Mouse (Mus musculus): Measurements from ENCODE around the gene Spry1.

Spry1 gene

GRCm38 (mm10) chr3:37641796-37642680 lies 2.3 kb downstream of the Spry1 start:
- peak; percentile 17 for DNase-seq (ENCODE audit: low read depth, low spot score)

DNA sequence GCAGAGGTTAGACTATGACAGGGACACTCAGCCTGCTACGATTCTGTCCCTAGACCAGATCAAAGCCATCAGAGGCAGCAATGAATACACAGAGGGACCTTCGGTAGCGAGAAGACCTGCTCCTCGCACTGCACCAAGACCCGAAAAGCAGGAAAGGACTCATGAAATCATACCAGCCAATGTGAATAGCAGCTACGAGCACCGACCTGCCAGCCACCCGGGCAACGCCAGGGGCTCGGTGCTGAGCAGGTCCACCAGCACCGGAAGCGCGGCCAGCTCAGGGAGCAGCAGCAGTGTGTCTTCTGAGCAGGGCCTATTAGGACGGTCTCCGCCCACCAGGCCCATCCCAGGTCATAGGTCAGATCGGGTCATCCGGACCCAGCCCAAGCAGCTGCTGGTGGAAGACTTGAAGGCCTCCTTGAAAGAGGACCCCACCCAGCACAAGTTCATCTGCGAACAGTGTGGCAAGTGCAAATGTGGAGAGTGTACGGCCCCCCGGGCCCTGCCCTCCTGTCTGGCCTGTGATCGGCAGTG lies 3.0 kb downstream of the Spry1 start:
- DNase-seq (ENCODE audit: low read depth, low spot score), result peak; percentile 47

GRCm38 (mm10) chr3:37643411-37643810 lies 3.7 kb downstream of the Spry1 start:
- DNase-seq (ENCODE audit: low read depth, low spot score), result no peak

- DNase-seq (ENCODE audit: low read depth, low spot score), result no peak
Measured at GRCm38 (mm10) chr3:37643903-37644302, 4.2 kb downstream of the Spry1 start.

GRCm38 (mm10) chr3:37645061-37645460 lies 5.3 kb downstream of the Spry1 start:
- peak; percentile 23 for DNase-seq (ENCODE audit: low read depth, low spot score)

GRCm38 (mm10) chr3:37646221-37646620 lies 6.5 kb downstream of the Spry1 start:
- DNase-seq (ENCODE audit: low read depth, low spot score), result no peak

DNA sequence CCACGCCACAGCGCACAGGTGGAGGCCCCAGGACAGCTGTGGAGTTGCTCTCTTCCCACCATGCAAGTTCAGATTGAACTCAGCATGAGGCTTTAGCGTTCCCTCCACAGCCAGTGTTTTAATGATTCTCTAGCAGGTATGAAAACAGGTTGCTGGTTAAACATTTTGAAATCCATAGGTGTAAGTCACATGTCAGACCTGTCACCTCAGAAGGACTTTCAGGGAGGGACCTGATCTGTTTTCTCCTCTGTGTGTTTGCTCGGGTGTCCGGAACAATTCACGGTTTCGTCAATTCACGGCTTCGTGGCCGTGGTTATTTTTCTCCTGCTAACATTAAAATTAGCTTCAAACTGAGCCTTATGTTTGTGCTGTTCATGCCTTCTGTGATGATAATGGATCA lies 7.5 kb downstream of the Spry1 start:
- no peak for DNase-seq (ENCODE audit: low read depth, low spot score)

- DNase-seq (ENCODE audit: low read depth, low spot score), result no peak
Measured at GRCm38 (mm10) chr3:37648244-37648643, 8.5 kb downstream of the Spry1 start.

DNA sequence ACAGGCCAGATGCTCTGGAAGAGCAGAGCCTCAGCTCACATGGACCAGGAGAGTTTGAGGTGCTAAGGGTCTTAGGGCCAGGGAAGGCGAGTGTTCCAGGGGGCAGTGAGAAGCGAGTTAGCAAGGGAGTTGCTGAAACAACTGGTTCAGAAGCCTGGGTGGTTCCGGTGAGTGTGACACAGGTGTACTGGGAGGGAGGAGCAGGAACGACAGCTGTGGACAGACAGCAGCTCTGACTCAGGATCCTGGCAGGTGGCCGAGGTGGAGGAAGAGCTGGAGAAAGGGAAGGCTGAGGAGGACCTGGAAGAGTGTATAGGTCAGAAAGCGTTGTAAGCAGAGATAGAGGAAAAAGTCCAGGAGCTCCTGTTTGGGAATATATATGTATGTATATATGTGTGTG lies 9.5 kb downstream of the Spry1 start:
- no peak for DNase-seq (ENCODE audit: low read depth, low spot score)

DNA sequence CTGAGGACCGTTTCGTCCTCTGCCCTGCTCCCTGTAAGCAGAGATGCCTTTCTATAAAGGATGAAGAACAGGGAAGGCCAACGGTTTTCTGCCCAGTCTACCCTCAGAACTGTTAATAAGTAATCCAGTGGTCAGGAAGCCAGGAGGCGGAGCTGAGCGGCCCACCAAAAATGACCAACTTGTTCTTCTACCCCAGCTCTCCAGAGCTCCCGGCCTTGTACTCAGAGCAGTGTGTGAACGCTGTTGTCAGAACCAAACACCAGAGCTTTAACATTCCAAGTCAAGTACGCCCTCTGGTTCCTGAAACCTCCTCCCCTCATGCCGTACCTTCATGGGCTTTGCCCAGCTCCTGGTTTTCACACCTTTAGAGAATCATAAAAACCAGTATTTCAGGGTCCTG lies 12.8 kb downstream of the Spry1 start:
- DNase-seq (ENCODE audit: low read depth, low spot score), result no peak

DNA sequence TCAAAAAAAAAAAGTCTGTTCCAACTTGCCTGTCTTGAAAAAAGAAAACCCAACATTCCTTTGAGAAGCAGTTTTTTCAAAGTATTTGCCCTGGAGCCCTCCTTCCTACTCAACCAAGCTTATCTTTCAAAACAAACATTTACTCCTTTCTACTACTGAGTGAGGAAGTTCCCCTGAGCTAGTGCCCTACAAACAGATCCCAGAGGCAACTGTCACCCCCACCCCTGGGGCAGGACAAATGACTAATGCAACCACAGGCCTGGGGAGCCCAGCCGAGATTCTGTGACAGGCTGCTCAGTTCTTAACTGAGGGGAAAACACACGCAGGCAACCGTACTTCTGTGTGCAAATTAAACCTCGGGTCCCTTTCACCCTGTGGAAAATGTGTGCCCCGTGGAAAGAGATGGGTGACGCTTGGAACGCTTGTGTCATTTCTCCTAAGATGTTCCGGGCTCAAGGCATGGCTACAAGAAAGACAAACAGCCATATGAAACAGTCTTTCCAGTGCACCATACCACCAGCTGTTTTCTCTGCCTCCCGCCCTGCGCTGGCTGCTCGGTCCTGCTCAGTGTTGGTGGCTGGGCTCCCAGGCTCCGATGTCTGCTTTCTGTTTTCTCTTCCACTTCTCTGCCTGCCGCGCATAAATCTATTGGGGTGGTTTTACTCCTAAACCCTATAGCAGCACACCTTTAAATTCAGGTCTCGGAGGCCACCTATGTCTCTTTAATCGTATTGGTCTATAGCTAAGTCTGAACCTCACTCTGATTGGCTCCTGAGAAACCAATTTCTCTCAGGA lies 14.4 kb downstream of the Spry1 start:
- peak; percentile 77 for DNase-seq (ENCODE audit: low read depth, low spot score)

DNA sequence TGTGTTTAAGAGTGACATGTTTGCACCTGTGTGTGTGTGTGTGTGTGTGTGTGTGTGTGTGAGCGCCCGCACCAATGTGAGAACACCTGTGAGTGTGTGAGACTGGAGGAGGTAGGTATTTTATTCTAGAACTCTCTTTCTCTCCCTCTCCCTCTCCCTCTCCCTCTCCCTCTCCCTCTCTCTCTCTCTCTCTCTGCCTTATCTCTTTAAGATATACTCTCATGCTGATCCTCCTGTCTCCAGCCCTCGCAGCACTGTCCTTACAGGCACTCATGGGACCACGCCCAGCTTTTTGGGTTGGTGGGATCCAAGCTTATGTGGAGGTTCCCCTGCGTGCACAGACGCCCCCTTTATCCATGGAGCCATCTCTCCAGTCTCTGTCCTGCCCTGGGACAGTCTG lies 15.0 kb downstream of the Spry1 start:
- no peak for DNase-seq (ENCODE audit: low read depth, low spot score)

GRCm38 (mm10) chr3:37655933-37656633 lies 16.3 kb downstream of the Spry1 start:
- peak; percentile 57 for DNase-seq (ENCODE audit: low read depth, low spot score)

DNA sequence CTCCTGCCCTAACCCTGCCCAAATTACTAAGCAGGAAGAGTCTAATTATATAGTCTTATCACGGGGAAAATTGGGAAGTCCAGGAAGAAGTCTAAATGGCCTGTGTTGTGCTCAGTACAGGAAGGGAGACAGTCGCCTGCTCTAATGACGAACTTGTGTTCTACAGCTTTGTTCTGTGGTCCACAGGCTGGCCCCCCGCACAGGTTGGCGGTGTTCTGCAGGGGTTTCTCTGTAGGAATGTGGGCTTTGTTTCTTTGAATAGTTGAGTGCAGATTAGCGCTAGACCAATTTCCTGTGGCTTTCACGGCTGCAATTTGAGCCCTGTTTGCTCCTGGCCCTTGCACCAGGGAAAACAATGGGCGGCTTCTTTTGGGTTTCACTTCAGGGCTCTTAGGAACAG lies 17.3 kb downstream of the Spry1 start:
- no peak for DNase-seq (ENCODE audit: low read depth, low spot score)

DNA sequence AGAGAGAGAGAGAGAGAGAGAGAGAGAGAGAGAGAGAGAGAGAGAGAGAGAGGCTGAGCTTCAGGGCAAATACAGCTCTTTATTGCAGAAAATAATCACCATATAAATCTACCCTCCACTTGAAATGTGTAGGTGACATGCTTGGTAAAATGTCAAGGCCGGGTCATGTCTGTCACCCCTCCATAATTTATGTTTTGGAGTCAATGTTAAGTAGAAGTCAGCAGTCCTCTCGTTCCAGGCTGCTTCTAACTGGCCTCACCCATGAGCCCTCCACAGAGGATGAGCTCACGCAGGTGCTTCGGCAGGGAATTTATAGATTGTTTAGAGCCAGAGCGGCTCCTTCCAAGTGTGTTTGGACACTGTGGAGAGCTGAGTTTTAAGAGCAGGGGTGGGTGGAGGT lies 18.4 kb downstream of the Spry1 start:
- no peak for DNase-seq (ENCODE audit: low read depth, low spot score)

DNA sequence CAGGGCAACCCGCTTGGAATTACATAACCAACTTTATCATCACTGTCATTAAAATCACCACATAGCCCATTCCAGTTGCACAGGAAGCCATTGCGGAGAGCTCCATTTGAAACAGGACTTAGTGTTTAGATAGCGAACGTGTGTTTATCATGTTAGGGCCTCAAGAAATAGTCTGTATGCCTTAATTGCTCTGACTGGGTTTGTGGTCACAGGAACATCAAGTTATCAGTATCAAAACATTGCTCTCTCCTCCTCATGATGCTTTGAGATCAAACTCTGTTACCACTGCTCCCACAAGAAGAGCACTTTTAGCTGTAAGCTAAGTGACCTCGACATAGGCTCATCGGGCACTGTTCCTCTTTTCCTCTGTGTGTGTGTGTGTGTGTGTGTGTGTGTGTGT lies 19.9 kb downstream of the Spry1 start:
- DNase-seq (ENCODE audit: low read depth, low spot score), result no peak

DNA sequence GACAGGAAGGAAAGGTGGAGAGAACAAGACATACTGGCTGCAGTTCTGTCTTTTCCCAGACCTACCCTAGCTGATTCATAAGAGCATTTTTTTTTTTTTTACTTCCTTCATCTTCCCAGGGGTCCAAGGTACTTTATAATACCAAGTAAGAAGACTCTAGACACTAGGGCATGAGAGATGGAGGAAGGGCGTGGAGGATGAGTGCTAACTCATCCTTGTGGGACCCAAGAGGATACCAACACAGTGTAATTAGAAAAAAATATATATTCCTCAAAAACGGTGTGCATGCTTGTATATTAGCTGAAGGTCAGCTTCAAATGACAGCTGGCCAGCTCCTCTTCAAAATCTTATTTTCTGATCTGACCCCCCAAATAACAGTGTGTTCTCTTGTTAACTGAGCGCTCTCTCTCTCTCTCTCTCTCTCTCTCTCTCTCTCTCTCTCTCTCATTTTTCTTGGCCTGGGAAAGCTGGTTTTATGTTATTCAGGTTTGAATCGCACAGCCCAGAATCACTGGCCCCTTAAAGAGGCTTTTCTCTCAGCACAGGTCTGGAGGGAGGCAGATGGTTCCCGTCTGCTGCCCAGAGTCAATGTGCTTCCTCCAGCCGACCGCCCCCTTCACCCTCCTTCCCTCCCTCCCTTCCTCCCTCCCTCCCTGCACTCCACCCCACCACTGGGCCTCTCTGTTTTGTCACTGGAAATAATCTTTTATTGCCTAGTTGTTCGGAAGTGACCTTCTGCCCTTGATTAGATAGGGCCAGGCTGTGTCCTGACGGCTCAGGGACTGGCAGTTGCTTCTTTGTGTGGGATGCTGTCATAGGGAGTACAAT lies 26.8 kb downstream of the Spry1 start:
- DNase-seq (ENCODE audit: low read depth, low spot score), result no peak

GRCm38 (mm10) chr3:37667119-37667467 lies 27.3 kb downstream of the Spry1 start:
- no peak for DNase-seq (ENCODE audit: low read depth, low spot score)

GRCm38 (mm10) chr3:37667736-37668135 lies 28.0 kb downstream of the Spry1 start:
- DNase-seq (ENCODE audit: low read depth, low spot score), result no peak

GRCm38 (mm10) chr3:37668652-37669051 lies 28.9 kb downstream of the Spry1 start:
- no peak for DNase-seq (ENCODE audit: low read depth, low spot score)

GRCm38 (mm10) chr3:37669100-37669499 lies 29.4 kb downstream of the Spry1 start:
- no peak for DNase-seq (ENCODE audit: low read depth, low spot score)
